Mouse (Mus musculus) gastrocnemius, postnatal 4 days (tissue): ENCODE data around the gene Card11. TPM values are rescaled to one million over a fixed set of nuclear protein-coding genes. Genes with fewer than 3 reads are reported as not detected.

ENCODE experiments used
- DNase-seq, 2 experiments: peaks; one replicate each; pipeline ENCODE4 v3.0.0; 2021 to 2022; ENCODE audit warnings: low spot score in 2 of 2, mixed read lengths in 2 of 2
- total RNA-seq, 2 experiments: library from RNA; stranded (reverse); gene quantifications; 2 replicates each; pipeline ENCODE4 v1.2.3; 2021

Card11 gene
- total RNA-seq, 2 experiments from 2014 or later: 0.20 to 0.26 TPM

DNA sequence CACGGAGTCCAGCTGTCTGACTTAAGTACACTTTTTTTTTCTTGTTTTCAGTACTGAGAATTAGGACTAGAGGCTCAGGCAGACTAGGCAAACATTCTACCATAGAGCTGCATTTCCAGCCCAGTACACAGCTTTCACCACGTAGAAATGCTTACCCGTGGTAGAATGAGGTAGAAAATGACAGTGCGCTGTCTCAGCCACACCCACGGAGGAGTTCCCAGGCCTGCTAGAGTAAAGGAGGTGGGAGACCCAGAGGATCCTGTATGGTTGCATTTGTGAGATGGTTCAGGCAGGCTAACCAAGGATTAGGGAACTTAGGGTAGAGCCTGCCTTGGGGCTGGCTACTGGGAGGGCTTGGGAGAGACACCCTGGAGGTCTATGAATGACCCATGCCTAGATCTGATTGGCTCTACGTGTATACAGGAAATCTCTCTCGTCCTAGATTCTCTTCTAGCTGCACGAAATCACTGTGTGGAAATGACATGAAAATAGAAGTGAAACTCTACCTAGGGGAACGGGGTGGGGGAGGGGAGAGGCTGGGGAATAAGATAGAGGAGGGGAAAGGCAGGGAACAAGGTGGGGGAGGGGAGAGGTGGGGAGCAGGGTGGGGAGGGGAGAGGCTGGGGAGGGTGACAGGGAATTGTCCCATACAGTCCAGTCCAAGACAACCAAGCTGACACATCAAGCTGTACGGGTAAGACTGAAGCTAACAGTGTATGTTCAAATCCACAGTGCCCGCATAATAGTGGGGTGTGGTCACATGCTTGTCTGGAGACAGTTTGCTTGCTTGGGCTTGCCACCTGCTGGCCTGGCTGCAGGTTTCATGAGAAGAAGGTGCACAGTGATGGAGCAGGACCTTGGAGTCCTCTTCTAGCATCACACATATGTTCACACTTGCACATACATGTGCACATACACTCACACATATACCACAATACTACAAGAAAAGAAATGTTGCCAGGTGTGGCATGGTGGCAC is 8.0 kb downstream of the Card11 start:
- no peak for DNase-seq

DNA sequence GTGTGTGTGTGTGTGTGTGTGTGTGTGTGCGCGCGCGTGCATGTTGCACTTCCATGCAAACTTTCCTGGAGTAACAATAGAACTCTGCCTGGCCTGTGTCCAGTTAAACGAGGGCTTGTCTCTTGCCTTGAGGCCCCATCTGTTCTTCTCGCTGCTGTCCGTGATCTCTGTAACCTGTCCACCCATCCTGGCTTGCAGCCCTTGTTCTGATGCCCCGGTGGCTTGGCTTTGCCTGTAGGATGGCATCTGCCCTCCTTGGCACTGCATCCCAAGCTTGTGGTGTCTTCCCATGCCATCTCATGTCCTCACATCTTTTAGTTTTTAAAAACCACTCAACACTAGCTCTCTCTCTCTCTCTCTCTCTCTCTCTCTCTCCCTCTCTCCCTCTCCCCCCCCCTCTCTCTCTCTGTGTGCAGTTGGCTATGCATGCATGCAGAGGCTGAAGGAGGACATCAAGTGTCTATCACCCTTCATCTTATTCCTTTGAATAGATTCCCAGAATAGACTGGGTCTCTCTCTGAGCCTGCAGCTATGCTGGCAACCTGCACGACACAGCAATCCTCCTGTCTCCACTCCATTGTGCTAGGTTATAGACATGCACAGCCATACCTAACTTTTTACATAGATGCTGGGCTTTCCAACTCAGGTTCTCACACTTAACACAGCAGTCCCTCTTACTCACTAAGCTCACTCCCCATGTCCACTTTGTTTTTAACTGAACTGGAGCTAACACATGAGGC is 14.9 kb downstream of the Card11 start:
- no peak for DNase-seq

DNA sequence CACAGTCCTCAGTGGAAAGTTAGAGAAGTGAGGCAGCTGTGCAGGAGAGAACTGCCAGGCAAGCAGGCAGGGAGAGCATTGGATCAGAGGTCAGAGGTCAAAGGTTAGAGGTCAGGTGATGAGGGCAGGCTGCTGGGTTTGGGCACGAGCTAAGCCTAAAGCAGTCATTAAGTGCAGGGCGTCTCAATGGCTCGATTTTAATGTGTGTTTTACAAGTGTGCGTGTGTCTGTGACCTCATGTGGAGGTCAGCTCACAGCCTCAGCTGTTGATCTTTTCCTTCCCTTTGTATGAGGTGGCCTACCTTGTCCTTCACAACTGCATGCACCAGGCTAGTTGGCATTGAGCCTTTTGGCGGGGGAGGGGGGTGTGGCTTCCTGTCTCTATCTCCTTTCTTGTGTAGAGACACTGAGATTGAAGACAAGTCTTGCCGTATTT is 19.0 kb downstream of the Card11 start:
- DNase-seq: no peak

GRCm38 (mm10) chr5:140980783-140981182 is 19.6 kb downstream of the Card11 start:
- DNase-seq: no peak

- no peak for DNase-seq
These were observed 20.3 kb downstream of the Card11 start for GRCm38 (mm10) chr5:140980051-140980450.

GRCm38 (mm10) chr5:140962945-140963344 is 37.4 kb downstream of the Card11 start:
- DNase-seq: peak in 1 of 2 experiments; percentile 32

DNA sequence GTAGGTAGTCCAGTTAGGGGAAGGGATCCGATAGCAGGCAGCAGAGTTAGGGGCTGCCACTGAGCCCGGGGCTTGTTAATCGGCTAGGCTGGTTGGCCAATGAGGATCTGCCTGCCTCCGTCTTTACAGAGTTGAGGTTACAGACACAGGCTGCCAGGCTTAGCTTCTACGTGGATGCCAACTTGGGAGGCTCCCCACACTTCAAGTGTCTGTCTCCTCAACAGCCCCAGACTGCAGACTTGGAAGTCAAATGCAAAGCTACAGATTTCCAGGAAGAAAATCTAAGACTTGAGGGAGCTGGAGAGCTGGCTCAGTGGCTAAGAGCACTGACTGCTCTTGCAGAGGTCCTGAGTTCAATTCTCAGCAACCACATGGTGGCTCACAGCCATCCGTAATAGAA is 39.6 kb downstream of the Card11 start:
- no peak for DNase-seq

DNA sequence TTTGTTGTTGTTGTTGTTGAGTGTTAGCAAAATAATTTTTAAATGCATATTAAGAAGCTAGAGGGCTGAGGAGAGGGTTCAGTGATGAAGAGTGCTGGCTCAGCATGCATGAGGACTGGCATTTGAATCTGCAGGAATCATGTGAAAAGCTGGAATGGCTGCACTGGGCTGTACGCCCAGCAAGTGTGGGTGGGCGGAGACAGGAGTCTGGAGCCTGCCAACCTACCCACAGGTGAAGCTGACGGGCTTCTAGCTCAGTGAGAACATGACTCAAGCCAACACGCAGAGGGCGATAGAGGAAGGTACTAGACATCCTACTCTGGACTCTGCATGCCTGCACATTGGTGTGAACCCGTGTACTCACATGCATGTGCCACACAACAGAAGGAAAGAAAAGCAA is 41.2 kb downstream of the Card11 start:
- DNase-seq: no peak

DNA sequence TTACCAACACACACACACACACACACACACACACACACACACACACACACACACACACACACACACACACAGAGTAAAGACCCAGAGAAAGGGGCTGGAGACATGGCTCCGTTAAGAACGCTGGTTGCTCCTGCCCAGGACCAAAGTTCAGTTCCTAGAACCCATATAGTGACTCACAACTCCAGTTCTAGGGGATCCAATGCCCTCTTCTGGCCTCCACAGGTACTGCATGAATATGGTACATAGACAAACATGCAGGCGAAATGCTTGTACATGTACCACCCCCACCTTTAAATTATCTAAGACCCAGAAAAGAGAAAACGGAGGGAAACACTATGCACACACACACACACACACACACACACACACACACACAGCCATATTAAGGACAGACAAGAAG is 43.3 kb downstream of the Card11 start:
- no peak for DNase-seq

GRCm38 (mm10) chr5:140955666-140956065 is 44.7 kb downstream of the Card11 start:
- DNase-seq: no peak

DNA sequence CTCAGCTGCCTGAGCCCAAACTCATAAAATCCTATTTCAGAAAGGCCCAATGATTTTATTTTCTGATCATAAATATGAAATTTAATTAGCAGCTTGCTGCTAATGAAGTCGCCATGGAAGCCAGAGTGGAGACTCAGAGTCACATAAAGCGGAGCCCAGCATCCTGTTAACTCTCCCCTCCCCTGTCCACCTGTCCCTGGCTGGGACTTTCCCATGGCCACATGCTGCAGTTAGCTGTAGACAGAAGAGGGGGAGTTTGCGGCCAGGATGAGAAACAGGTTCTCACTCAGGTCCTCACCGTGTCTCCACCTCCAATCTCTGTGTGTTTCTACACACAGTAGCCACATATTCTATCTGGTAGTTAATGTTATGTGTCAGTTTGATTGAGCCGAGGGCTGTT is 48.6 kb downstream of the Card11 start:
- DNase-seq: no peak

DNA sequence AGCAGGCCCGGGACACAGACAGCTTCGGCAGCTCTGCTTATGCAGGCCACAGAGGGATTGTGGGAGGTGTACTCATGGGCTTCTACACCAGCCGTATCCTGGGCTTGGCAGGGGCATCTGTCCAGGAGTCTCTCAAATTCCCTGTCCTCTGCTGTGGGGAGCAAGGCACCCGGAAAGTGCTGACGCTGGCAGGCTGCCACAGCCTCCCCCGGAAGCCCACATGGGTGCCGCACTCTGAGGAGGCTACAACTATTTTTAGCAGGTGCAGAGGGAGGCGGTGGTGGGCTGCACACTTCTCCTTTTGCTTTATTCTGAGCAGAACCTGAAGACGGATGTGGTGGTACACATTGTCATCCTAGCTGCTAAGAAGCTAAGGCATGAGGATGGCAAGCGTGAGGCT is 52.4 kb downstream of the Card11 start:
- DNase-seq: no peak

DNA sequence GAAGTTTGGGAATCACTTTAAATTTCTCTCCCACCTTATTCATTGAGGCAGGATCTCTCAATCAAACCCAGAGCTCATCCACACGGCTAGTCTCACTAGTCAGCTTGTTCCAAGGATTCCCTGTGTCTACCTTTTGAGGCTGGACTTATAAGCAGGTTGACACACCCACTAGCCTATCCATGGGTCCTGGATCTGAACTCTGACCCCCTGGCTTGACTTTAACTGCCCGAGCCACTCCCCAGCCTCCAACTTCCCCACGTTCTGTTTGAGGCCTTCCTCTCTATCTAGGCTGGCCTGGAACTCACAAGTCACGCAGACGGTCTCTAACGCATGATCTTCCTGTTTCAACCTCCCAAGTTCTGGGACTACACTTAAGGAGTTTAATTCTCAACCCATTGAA is 54.3 kb downstream of the Card11 start:
- no peak for DNase-seq

DNA sequence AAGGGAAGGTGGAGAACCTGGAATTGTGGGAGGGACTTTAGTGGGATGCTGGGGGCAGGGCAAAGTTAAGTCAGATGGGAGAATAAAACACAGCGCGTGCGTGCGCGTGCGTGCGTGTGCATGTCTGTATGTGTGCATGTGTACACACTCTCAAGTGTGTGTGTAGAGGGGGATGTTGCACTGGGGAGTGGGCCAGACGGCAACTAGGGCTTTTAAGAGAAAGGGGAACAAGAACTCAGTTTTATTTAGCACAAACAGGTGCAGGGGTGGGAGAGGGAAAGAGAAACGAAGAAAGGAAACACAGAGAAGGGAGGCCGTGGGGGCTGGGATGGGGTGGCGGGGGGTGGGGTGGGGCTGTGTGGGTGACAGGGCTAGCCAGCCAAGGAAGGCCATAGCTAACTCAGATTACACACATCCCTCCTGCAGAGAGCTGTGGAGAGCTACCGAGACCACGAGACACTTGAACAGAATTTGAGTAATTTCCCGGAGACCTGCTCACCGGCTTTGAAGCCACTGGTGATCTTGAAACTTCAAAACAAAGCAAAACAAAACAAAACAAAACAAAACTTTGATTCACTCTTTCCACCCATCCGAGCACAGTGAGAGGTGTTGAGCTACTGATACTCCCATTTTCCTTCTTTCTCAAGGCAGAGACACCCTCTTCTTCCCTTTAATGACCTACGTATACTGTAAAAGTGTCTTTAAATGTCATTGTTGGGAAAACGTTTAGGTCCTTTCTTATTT is 55.8 kb downstream of the Card11 start:
- DNase-seq: no peak

GRCm38 (mm10) chr5:140940923-140941491 is 59.4 kb downstream of the Card11 start:
- no peak for DNase-seq

- DNase-seq: no peak
These were observed 60.0 kb downstream of the Card11 start for GRCm38 (mm10) chr5:140940257-140940922.

DNA sequence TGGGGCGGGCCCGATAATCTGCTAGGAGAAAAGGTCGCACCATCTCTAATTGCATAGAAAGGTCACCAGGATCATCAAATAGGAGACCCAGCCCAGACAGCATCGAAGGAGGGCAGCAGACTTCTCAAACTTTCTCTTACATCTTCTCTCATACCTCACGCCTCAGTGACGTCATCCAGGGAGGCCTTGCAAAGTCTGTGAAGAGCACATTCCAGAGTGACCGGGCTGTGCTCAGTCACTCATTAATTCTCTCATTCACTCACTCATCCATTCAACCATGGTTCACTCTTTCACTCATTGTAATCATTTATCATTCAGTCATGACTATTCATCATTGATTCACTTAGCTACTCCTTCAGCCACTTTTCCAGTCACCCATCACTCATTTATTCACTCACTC is 63.6 kb downstream of the Card11 start:
- no peak for DNase-seq

GRCm38 (mm10) chr5:140935848-140936247 is 64.5 kb downstream of the Card11 start:
- DNase-seq: no peak

DNA sequence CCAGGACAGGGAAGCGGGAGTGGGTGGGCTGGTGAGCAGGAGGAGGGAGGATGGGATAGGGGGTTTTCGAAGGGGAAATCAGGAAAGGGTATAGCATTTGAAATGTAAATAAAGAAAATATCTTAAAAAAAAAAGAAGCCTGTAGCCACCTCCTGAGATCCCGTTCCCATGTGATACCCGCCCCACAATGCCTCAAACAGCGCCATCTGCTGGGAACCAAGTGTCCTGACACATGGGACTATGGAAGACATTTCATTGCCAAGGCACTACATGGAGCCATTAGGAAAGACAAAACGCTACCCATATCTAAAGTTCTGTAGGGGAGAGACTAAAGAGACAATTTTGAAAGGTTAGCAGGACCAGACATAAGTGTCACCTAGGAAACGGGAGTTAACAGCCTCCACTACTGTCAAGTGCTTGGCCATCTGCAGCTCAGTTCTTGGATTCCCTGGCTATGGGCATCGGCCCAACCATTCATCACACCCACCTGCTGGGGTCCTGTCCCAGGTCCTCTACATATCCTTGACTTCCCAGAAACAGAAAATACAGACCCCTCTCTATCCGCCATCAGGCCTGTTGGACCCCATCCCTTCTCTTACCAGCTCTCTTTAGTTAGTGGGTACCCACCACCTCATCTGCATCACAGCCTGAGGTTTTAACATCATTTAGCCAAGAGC is 65.6 kb downstream of the Card11 start:
- no peak for DNase-seq
